In genomic region chr10:58404639-58405038, GRCm38 (mm10) we compare ENCODE assay signal across 13 mouse cellular contexts. TPM values are rescaled to one million over a fixed set of nuclear protein-coding genes. Genes with fewer than 3 reads are reported as not detected.
DNase-seq lines count a peak whose midpoint lies in the region; ATAC-seq and TF ChIP-seq lines count a peak whose summit lies in the region.
"Had no signal": no experiment of that assay in that cellular context is flagged by ENCODE, and none has a peak within 500 bp of the region (broad histone marks: within the 10 kb centered on the region; RNA-seq: fewer than 3 reads in every experiment).

No protein-coding gene starts in this region.

- no peak for TF ChIP-seq POLR2A in cortical plate, adult 2 months (IDR thresholded peaks at IDR 0.05; ENCODE audit: extremely low read depth, insufficient read depth, low read length)

- peaks cover 39% of the 10 kb centered on the region for H3K4me1 ChIP-seq in heart, embryonic 10.5 days
- peaks cover 12% of the 10 kb centered on the region for H3K4me1 ChIP-seq in cortical plate, adult 2 months (ENCODE audit: control insufficient read depth, insufficient read depth, low read length)
- H3K4me1 ChIP-seq in liver, embryonic 15.5 days (replicated peaks): peaks cover 29% of the 10 kb centered on the region
- H3K4me1 ChIP-seq: embryonic facial prominence, embryonic 13.5 days; forebrain, embryonic 12.5 days had no signal

- intact Hi-C loops in heart, postnatal 25 days (cut with DNase I): loop anchor here (5.0 kb wide), 1 partner anchor 38 kb away; no protein-coding TSS in a partner anchor
- intact Hi-C loops in left cerebral cortex, adult 2 months (cut with DNase I): loop anchor here (5.0 kb wide), 1 partner anchor 43 kb away; the partner anchor contains the start of gene Ranbp2
- intact Hi-C loops in left cerebral cortex, postnatal 10 days (cut with DNase I): no loop called here

- no peak overlapping the region for H3K4me3 ChIP-seq in heart, embryonic 10.5 days
- no peak overlapping the region for H3K4me3 ChIP-seq in left cerebral cortex, adult 2 months
- no peak overlapping the region for H3K4me3 ChIP-seq in cortical plate, adult 2 months (ENCODE audit: insufficient read depth, low read length)
- H3K4me3 ChIP-seq in liver, embryonic 15.5 days (replicated peaks): no peak overlapping the region
- H3K4me3 ChIP-seq: embryonic facial prominence, embryonic 13.5 days; forebrain, embryonic 12.5 days had no signal

- WGBS in heart, embryonic 10.5 days: 75% methylated on average over 6 of the region's 6 CpGs
- WGBS in liver, embryonic 15.5 days (ENCODE audit: insufficient replicate concordance): 61% methylated on average over 6 of the region's 6 CpGs

- no peaks in the 10 kb centered on the region for H3K9me3 ChIP-seq in heart, embryonic 10.5 days
- no peaks in the 10 kb centered on the region for H3K9me3 ChIP-seq in liver, embryonic 15.5 days (replicated peaks)
- H3K9me3 ChIP-seq: embryonic facial prominence, embryonic 13.5 days; forebrain, embryonic 12.5 days had no signal

- DNase-seq in heart, embryonic 10.5 days (ENCODE audit: low spot score): no peak
- no peak for DNase-seq in heart, postnatal 25 days (ENCODE audit: low spot score)
- DNase-seq in left cerebral cortex, adult 2 months (ENCODE audit: extremely low spot score in 1 of 2, low spot score in 2 of 2): no peak
- DNase-seq in left cerebral cortex, adult 9 months (ENCODE audit: low spot score in 2 of 2): no peak
- DNase-seq in thymus, postnatal 10 days (ENCODE audit: low spot score in 2 of 2): no peak
- DNase-seq in left cerebral cortex, postnatal 10 days (ENCODE audit: extremely low spot score in 1 of 2, low spot score in 2 of 2): no peak
- DNase-seq: cerebellum, postnatal 14 days; gastrocnemius, postnatal 25 days; right cerebral cortex, postnatal 4 days had no signal

- H3K36me3 ChIP-seq in heart, embryonic 10.5 days: peaks cover 64% of the 10 kb centered on the region
- H3K36me3 ChIP-seq in liver, embryonic 15.5 days (replicated peaks): peaks cover 80% of the 10 kb centered on the region

- peak overlapping the region; percentile 56; the same call in 1 of the 2 replicates for H3K27ac ChIP-seq in heart, embryonic 10.5 days
- peak overlapping the region; percentile 75 for H3K27ac ChIP-seq in left cerebral cortex, adult 2 months
- peak overlapping the region; percentile 72 for H3K27ac ChIP-seq in cortical plate, adult 2 months (ENCODE audit: insufficient read depth, low read length)
- peak overlapping the region; percentile 64 for H3K27ac ChIP-seq in liver, embryonic 15.5 days (replicated peaks)
- H3K27ac ChIP-seq: embryonic facial prominence, embryonic 13.5 days; forebrain, embryonic 12.5 days had no signal

- no peak for ATAC-seq in liver, embryonic 15.5 days (ENCODE audit: insufficient read depth)

- no peaks in the 10 kb centered on the region for H3K27me3 ChIP-seq in heart, embryonic 10.5 days (ENCODE audit: insufficient read depth, poor library complexity, severe bottlenecking)
- H3K27me3 ChIP-seq in liver, embryonic 15.5 days: no peaks in the 10 kb centered on the region
- H3K27me3 ChIP-seq: embryonic facial prominence, embryonic 13.5 days; forebrain, embryonic 12.5 days had no signal

- no peak overlapping the region for H3K9ac ChIP-seq in liver, embryonic 15.5 days
- H3K9ac ChIP-seq: embryonic facial prominence, embryonic 13.5 days; forebrain, embryonic 12.5 days had no signal

- no peak overlapping the region for H3K4me2 ChIP-seq in liver, embryonic 15.5 days
- H3K4me2 ChIP-seq: embryonic facial prominence, embryonic 13.5 days; forebrain, embryonic 12.5 days had no signal

- TF ChIP-seq CTCF in left cerebral cortex, adult 2 months (IDR thresholded peaks at IDR 0.05): no peak
- no peak for TF ChIP-seq CTCF in cortical plate, adult 2 months (IDR thresholded peaks at IDR 0.05; ENCODE audit: extremely low read depth, insufficient read depth, low read length)

RNA-seq across cellular contexts. Expression of gene Ranbp2, which starts 42.1 kb away (rescaled TPM):
- 20.2 and 24.2 TPM in 2 replicates for polyA plus RNA-seq in heart, embryonic 10.5 days (2016; fragmentation: Nextera tagmentation; extraction: Ambion mirVana)
- total RNA-seq in heart, postnatal 25 days (2021): 10 to 100 TPM; 43.9 to 50.9 TPM
- 10 to 100 TPM; 92.3 to 96.3 TPM for total RNA-seq in left cerebral cortex, adult 2 months (2021)
- 18.1 TPM in 2 replicates for polyA plus RNA-seq in cortical plate, adult 2 months (2012; rRNA removed)
- 18.9 and 19.2 TPM in 2 replicates for polyA plus RNA-seq in liver, embryonic 15.5 days (2015; fragmentation: Nextera tagmentation; extraction: Ambion mirVana)
- 10 to 100 TPM; 65.0 to 67.5 TPM for total RNA-seq in left cerebral cortex, postnatal 10 days (2021)
